Comparison of ENCODE assay signal across 8 mouse cellular contexts in the genomic region with DNA sequence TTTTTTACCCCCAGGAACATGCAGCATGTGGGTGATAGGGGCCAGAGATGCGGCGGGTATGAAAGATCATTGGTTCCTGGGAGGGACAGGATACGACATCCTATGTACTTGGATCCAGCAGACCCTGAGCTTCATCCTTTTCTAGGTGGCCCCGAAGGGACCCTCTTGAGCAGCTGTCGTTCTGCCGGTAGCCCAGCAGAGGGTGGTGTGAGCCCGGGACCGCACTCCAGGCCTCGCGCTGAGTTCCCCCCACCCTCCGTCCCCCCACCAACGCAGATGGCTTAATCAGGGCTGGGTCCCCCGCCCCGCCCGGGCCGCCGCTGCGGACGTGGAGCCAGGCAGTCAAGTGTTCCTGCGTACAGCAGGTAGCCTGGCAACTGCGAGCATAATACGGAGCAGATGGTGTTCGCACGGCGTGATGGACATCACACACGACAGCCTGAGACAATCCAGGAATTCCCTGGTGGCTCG. TPM values are rescaled to one million over a fixed set of nuclear protein-coding genes. Genes with fewer than 3 reads are reported as not detected.
DNase-seq lines count a peak whose midpoint lies in the region; ATAC-seq and TF ChIP-seq lines count a peak whose summit lies in the region.

No protein-coding gene starts in this region.

- peak in 1 of 2 experiments; percentile 77; a peak in 3 of 4 replicates for TF ChIP-seq CTCF in CH12.LX (conservative IDR thresholded peaks at IDR 0.05 in 1 of 2, IDR thresholded peaks at IDR 0.05 in 1 of 2; ENCODE audit: low read depth in 2 of 2, low read length in 2 of 2)
- TF ChIP-seq CTCF in heart, postnatal 0 days (IDR thresholded peaks at IDR 0.05; ENCODE audit: low read depth) = peak; percentile 79
- peak; percentile 85 for TF ChIP-seq CTCF in liver, embryonic 14.5 days (IDR thresholded peaks at IDR 0.05; ENCODE audit: low read depth)
- peak; percentile 85 for TF ChIP-seq CTCF in stomach, postnatal 0 days (IDR thresholded peaks at IDR 0.05; ENCODE audit: low read depth)

- H3K9ac ChIP-seq in CH12.LX (ENCODE audit: insufficient read depth, low read depth) = peak overlapping the region; percentile 42; the same call in 1 of the 2 replicates
- H3K9ac ChIP-seq in forebrain, embryonic 12.5 days = peak overlapping the region; percentile 52
- peak overlapping the region; percentile 14; the same call in 1 of the 2 replicates for H3K9ac ChIP-seq in heart, postnatal 0 days (replicated peaks; ENCODE audit: low read depth, low read length)
- H3K9ac ChIP-seq in liver, embryonic 14.5 days (replicated peaks) = peak overlapping the region; percentile 44; the same call in 1 of the 2 replicates
- peak overlapping the region; percentile 53 for H3K9ac ChIP-seq in neural tube, embryonic 12.5 days
- peak overlapping the region; percentile 47 for H3K9ac ChIP-seq in stomach, postnatal 0 days (ENCODE audit: low read length)

- no peak for TF ChIP-seq POLR2A in CH12.LX (IDR thresholded peaks at IDR 0.05; ENCODE audit: low read depth, low read length)

- WGBS in forebrain, embryonic 12.5 days = under 1% methylated on average over 27 of the region's 27 CpGs
- under 1% methylated on average over 27 of the region's 27 CpGs for WGBS in heart, postnatal 0 days
- WGBS in liver, embryonic 14.5 days (ENCODE audit: insufficient replicate concordance) = under 1% methylated on average over 27 of the region's 27 CpGs
- WGBS in neural tube, embryonic 12.5 days = under 1% methylated on average over 27 of the region's 27 CpGs
- WGBS in stomach, postnatal 0 days = under 1% methylated on average over 27 of the region's 27 CpGs

- H3K79me2 ChIP-seq in CH12.LX (replicated peaks; ENCODE audit: control insufficient read depth, extremely low read depth, insufficient read depth, poor library complexity, severe bottlenecking) = no peaks in the 10 kb centered on the region

- peaks cover 2 to 16% of the 10 kb centered on the region in 2 experiments; a peak in 3 of 4 replicates for H3K4me1 ChIP-seq in CH12.LX (ENCODE audit: control insufficient read depth in 1 of 2, insufficient read depth in 2 of 2)
- H3K4me1 ChIP-seq in forebrain, embryonic 12.5 days = peaks cover 40% of the 10 kb centered on the region
- peaks cover 12% of the 10 kb centered on the region for H3K4me1 ChIP-seq in heart, postnatal 0 days (ENCODE audit: control insufficient read depth, insufficient read depth)
- peaks cover 0 to 5% of the 10 kb centered on the region in 2 experiments; a peak in 1 of 4 replicates for H3K4me1 ChIP-seq in liver, embryonic 14.5 days (replicated peaks; ENCODE audit: control insufficient read depth in 2 of 2, insufficient read depth in 2 of 2, low read length in 1 of 2)
- H3K4me1 ChIP-seq in neural tube, embryonic 12.5 days = peaks cover 37% of the 10 kb centered on the region
- peaks cover 8% of the 10 kb centered on the region for H3K4me1 ChIP-seq in stomach, postnatal 0 days (replicated peaks; ENCODE audit: control insufficient read depth, insufficient read depth)

- H3K9me3 ChIP-seq in CH12.LX (replicated peaks; ENCODE audit: low read length) = peaks cover 2% of the 10 kb centered on the region
- H3K9me3 ChIP-seq in forebrain, embryonic 12.5 days = no peaks in the 10 kb centered on the region
- no peaks in the 10 kb centered on the region for H3K9me3 ChIP-seq in heart, postnatal 0 days (replicated peaks; ENCODE audit: control insufficient read depth, low read length)
- H3K9me3 ChIP-seq in liver, embryonic 14.5 days (ENCODE audit: control insufficient read depth, low read length) = no peaks in the 10 kb centered on the region
- H3K9me3 ChIP-seq in neural tube, embryonic 12.5 days = no peaks in the 10 kb centered on the region
- no peaks in the 10 kb centered on the region for H3K9me3 ChIP-seq in stomach, postnatal 0 days (ENCODE audit: control insufficient read depth, low read length)

- H3K36me3 ChIP-seq in CH12.LX (replicated peaks in 1 of 2; ENCODE audit: control insufficient read depth in 1 of 2, insufficient read depth in 1 of 2, low read length in 1 of 2) = no peaks in the 10 kb centered on the region
- H3K36me3 ChIP-seq in forebrain, embryonic 12.5 days (replicated peaks) = peaks cover 6% of the 10 kb centered on the region; the same call in 1 of the 2 replicates
- H3K36me3 ChIP-seq in heart, postnatal 0 days (replicated peaks; ENCODE audit: control insufficient read depth, insufficient read depth, low read length) = no peaks in the 10 kb centered on the region
- H3K36me3 ChIP-seq in liver, embryonic 14.5 days (replicated peaks; ENCODE audit: control insufficient read depth, insufficient read depth, low read depth) = no peaks in the 10 kb centered on the region
- peaks cover 9% of the 10 kb centered on the region; the same call in 1 of the 2 replicates for H3K36me3 ChIP-seq in neural tube, embryonic 12.5 days
- H3K36me3 ChIP-seq in stomach, postnatal 0 days (ENCODE audit: control insufficient read depth, insufficient read depth, low read length) = no peaks in the 10 kb centered on the region

- no peak for TF ChIP-seq EP300 in CH12.LX (IDR thresholded peaks at IDR 0.05; ENCODE audit: low read length)
- TF ChIP-seq EP300 in heart, postnatal 0 days (IDR thresholded peaks at IDR 0.05; ENCODE audit: low read depth) = no peak
- 0 out of 2 replicates have a peak, but pooled peaks have one; percentile 8 for TF ChIP-seq EP300 in liver, embryonic 14.5 days (IDR thresholded peaks at IDR 0.05; ENCODE audit: low read depth)
- TF ChIP-seq EP300 in stomach, postnatal 0 days (optimal IDR thresholded peaks at IDR 0.05) = no peak

- in situ Hi-C loops in CH12.LX (cut with MboI; ENCODE audit: low pct_ligation_motif_present, low pct_unique_long_range_greater_than_20kb, low sequenced_read_pairs) = loop anchor here (5.0 to 25.0 kb wide), 3 partner anchors 311 to 543 kb away; no protein-coding TSS in a partner anchor

- ATAC-seq in forebrain, embryonic 12.5 days (ENCODE audit: low FRiP score) = peak; percentile 96
- peak; percentile 95 for ATAC-seq in heart, postnatal 0 days (ENCODE audit: insufficient read depth, low read depth)
- ATAC-seq in liver, embryonic 14.5 days (ENCODE audit: insufficient read depth) = peak; percentile 76
- ATAC-seq in neural tube, embryonic 12.5 days (ENCODE audit: low FRiP score, low read depth) = peak; percentile 97
- peak; percentile 91 for ATAC-seq in stomach, postnatal 0 days (ENCODE audit: low FRiP score, low TSS enrichment)

- no peaks in the 10 kb centered on the region for H3K27me3 ChIP-seq in CH12.LX (replicated peaks)
- no peaks in the 10 kb centered on the region for H3K27me3 ChIP-seq in forebrain, embryonic 12.5 days
- no peaks in the 10 kb centered on the region for H3K27me3 ChIP-seq in heart, postnatal 0 days (ENCODE audit: control insufficient read depth, insufficient read depth, low read length)
- no peaks in the 10 kb centered on the region; the same call in 1 of the 2 replicates for H3K27me3 ChIP-seq in liver, embryonic 14.5 days (ENCODE audit: control insufficient read depth, insufficient read depth, low read length)
- H3K27me3 ChIP-seq in neural tube, embryonic 12.5 days (replicated peaks) = no peaks in the 10 kb centered on the region
- H3K27me3 ChIP-seq in stomach, postnatal 0 days (ENCODE audit: control insufficient read depth, insufficient read depth, low read length) = no peaks in the 10 kb centered on the region

- peak; percentile 40 for DNase-seq in CH12.LX (ENCODE audit: extremely low read depth)
- DNase-seq in c-Kit-positive CD71-positive TER-119-negative erythroid progenitor cells, embryonic 14.5 days (ENCODE audit: low read depth) = peak; percentile 21
- DNase-seq in heart, postnatal 0 days (ENCODE audit: low spot score) = peak; percentile 88
- peak; percentile 49 to 72 for DNase-seq in kidney, postnatal 36 days
- DNase-seq in liver, embryonic 14.5 days (ENCODE audit: low read depth in 3 of 3, low spot score in 3 of 3) = no peak
- peak; percentile 88 for DNase-seq in stomach, postnatal 0 days (ENCODE audit: low spot score)

- peak; percentile 77 for TF ChIP-seq RAD21 in CH12.LX (IDR thresholded peaks at IDR 0.05; ENCODE audit: low read depth, low read length)

- H3K27ac ChIP-seq in CH12.LX (ENCODE audit: insufficient read depth, low read depth) = no peak overlapping the region
- H3K27ac ChIP-seq in forebrain, embryonic 12.5 days = peak overlapping the region; percentile 95
- peak overlapping the region; percentile 74 for H3K27ac ChIP-seq in heart, postnatal 0 days (ENCODE audit: low read depth)
- no peak overlapping the region for H3K27ac ChIP-seq in liver, embryonic 14.5 days
- H3K27ac ChIP-seq in neural tube, embryonic 12.5 days = peak overlapping the region; percentile 91
- peak overlapping the region; percentile 56; the same call in 1 of the 2 replicates for H3K27ac ChIP-seq in stomach, postnatal 0 days (replicated peaks)

- H3K4me2 ChIP-seq in CH12.LX (ENCODE audit: insufficient read depth, low read depth, poor library complexity, severe bottlenecking) = peak overlapping the region; percentile 86
- peak overlapping the region; percentile 57 for H3K4me2 ChIP-seq in forebrain, embryonic 12.5 days
- peak overlapping the region; percentile 65 for H3K4me2 ChIP-seq in heart, postnatal 0 days (ENCODE audit: low read depth, low read length)
- peak overlapping the region; percentile 74 for H3K4me2 ChIP-seq in liver, embryonic 14.5 days (ENCODE audit: low read depth)
- H3K4me2 ChIP-seq in neural tube, embryonic 12.5 days (replicated peaks) = peak overlapping the region; percentile 62
- peak overlapping the region; percentile 77 for H3K4me2 ChIP-seq in stomach, postnatal 0 days (replicated peaks; ENCODE audit: low read depth)

- dilution Hi-C loops in CH12.LX (cut with MboI; ENCODE audit: extremely low pct_ligation_motif_present, extremely low pct_unique_long_range_greater_than_20kb, low sequenced_read_pairs) = no loop called here

- H3K4me3 ChIP-seq in CH12.LX (replicated peaks in 1 of 3; ENCODE audit: low read depth in 2 of 3, low read length in 2 of 3, poor library complexity in 1 of 3) = peak overlapping the region in 1 of 3 experiments; percentile 60
- peak overlapping the region; percentile 21 for H3K4me3 ChIP-seq in forebrain, embryonic 12.5 days (replicated peaks)
- peak overlapping the region; percentile 42 for H3K4me3 ChIP-seq in heart, postnatal 0 days (ENCODE audit: low read depth, low read length)
- peak overlapping the region; percentile 50 to 56 for H3K4me3 ChIP-seq in liver, embryonic 14.5 days (ENCODE audit: insufficient read depth in 1 of 2, low read depth in 2 of 2, low read length in 2 of 2)
- H3K4me3 ChIP-seq in neural tube, embryonic 12.5 days = peak overlapping the region; percentile 19
- peak overlapping the region; percentile 38 for H3K4me3 ChIP-seq in stomach, postnatal 0 days (ENCODE audit: low read depth, low read length)

RNA-seq across cellular contexts. Expression of a gene that starts 41.2 kb away (rescaled TPM):
- 48.8 and 51.4 TPM in 2 replicates for total RNA-seq in CH12.LX (2012; rRNA removed)
- total RNA-seq in CH12.LX (2014; rRNA removed) = 62.7 and 76.0 TPM in 2 replicates
- polyA plus RNA-seq in CH12.LX (2012; ENCODE audit: insufficient read length, low read depth) = 131 and 147 TPM in 2 replicates
- polyA plus RNA-seq in forebrain, embryonic 12.5 days (2016; fragmentation: Nextera tagmentation; extraction: Ambion mirVana) = 0.40 TPM in 1 of 2 replicates, not detected in the other
- 3.2 and 16.5 TPM in 2 replicates for total RNA-seq in heart, postnatal 0 days (2014; rRNA removed; ENCODE audit: low replicate concordance)
- polyA plus RNA-seq in heart, postnatal 0 days (2015; fragmentation: Nextera tagmentation; extraction: Ambion mirVana) = 8.7 and 9.4 TPM in 2 replicates
- polyA plus RNA-seq in liver, embryonic 14.5 days (2012; rRNA removed) = 2.8 and 3.6 TPM in 2 replicates
- polyA plus RNA-seq in liver, embryonic 14.5 days (2014; fragmentation: Nextera tagmentation; extraction: Ambion mirVana) = 19.0 and 20.8 TPM in 2 replicates
- 1.3 and 1.5 TPM in 2 replicates for polyA plus RNA-seq in neural tube, embryonic 12.5 days (2016; fragmentation: Nextera tagmentation; extraction: Ambion mirVana)
- 264 and 268 TPM in 2 replicates for polyA plus RNA-seq in stomach, postnatal 0 days (2015; fragmentation: Nextera tagmentation; extraction: Ambion mirVana)

Comparison
In these comparisons a context has a peak if more than half of its experiments do, and no peak if none do; other contexts are left out.
1. DNase-seq: peak in CH12.LX (single experiment), c-Kit-positive CD71-positive TER-119-negative erythroid progenitor cells, embryonic 14.5 days (single experiment), heart, postnatal 0 days (single experiment), kidney, postnatal 36 days (2 of 2) and stomach, postnatal 0 days (single experiment); none in liver, embryonic 14.5 days (0 of 3).
2. H3K27ac ChIP-seq: peak in forebrain, embryonic 12.5 days (single experiment), heart, postnatal 0 days (single experiment), neural tube, embryonic 12.5 days (single experiment) and stomach, postnatal 0 days (single experiment); none in CH12.LX (single experiment) and liver, embryonic 14.5 days (single experiment).
3. Peak in every context shown above with its lines, with median percentiles within 50 percentile points of each other: H3K4me2 ChIP-seq, H3K9ac ChIP-seq and ATAC-seq.